In genomic region chr17:8708006-8708405, GRCm38 (mm10) we compare ENCODE assay signal across 17 mouse cellular contexts.
"Had no signal": no experiment of that assay in that cellular context is flagged by ENCODE, and none has a peak within 500 bp of the region (broad histone marks: within the 10 kb centered on the region; RNA-seq: fewer than 3 reads in every experiment).

No protein-coding gene starts in this region.

- H3K36me3 ChIP-seq: lung, embryonic 15.5 days; midbrain, embryonic 13.5 days; midbrain, embryonic 15.5 days; neural tube, embryonic 12.5 days; stomach, embryonic 15.5 days had no signal

- H3K27ac ChIP-seq: lung, embryonic 15.5 days; macrophage; midbrain, embryonic 13.5 days; midbrain, embryonic 15.5 days; neural tube, embryonic 12.5 days; stomach, embryonic 15.5 days; stomach, postnatal 0 days had no signal

- H3K27me3 ChIP-seq: lung, embryonic 15.5 days; megakaryocyte, embryonic 14.5 days; midbrain, embryonic 13.5 days; midbrain, embryonic 15.5 days; neural tube, embryonic 12.5 days; stomach, embryonic 15.5 days had no signal

- H3K4me3 ChIP-seq: lung, embryonic 15.5 days; megakaryocyte, embryonic 14.5 days; midbrain, embryonic 13.5 days; midbrain, embryonic 15.5 days; neural tube, embryonic 12.5 days; stomach, embryonic 15.5 days had no signal

- H3K4me2 ChIP-seq: lung, embryonic 15.5 days; midbrain, embryonic 11.5 days; midbrain, embryonic 13.5 days; midbrain, embryonic 15.5 days; neural tube, embryonic 12.5 days; stomach, embryonic 15.5 days had no signal

- H3K4me1 ChIP-seq: lung, embryonic 15.5 days; megakaryocyte, embryonic 14.5 days; midbrain, embryonic 13.5 days; midbrain, embryonic 15.5 days; neural tube, embryonic 12.5 days; stomach, embryonic 15.5 days had no signal

- DNase-seq: lung, adult 2 months; lung, postnatal 14 days; lung, postnatal 36 days; right cerebral cortex, postnatal 14 days; thymus, adult 2 months; thymus, postnatal 25 days; thymus, postnatal 4 days had no signal

- H3K9ac ChIP-seq: lung, embryonic 15.5 days; midbrain, embryonic 13.5 days; midbrain, embryonic 15.5 days; neural tube, embryonic 12.5 days; stomach, embryonic 15.5 days had no signal

- H3K9me3 ChIP-seq: lung, embryonic 15.5 days; megakaryocyte, embryonic 14.5 days; midbrain, embryonic 13.5 days; midbrain, embryonic 15.5 days; neural tube, embryonic 12.5 days; stomach, embryonic 15.5 days had no signal

- ATAC-seq: lung, postnatal 0 days; midbrain, embryonic 13.5 days; midbrain, embryonic 15.5 days had no signal
